Mouse (Mus musculus) T-helper 17 cell (primary cell): ENCODE measurements around the gene Ubxn11.

Experiments
- in situ Hi-C, 2 experiments: fragments of 300-600 bp; cut with MboI, MseI; formaldehyde crosslinking; loops; 1 replicate in 1 of 2; 2 replicates in 1 of 2; pipeline ENCODE4 v1.15.1; 2025; ENCODE audit warnings: high pct_unique_total_duplicates in 2 of 2

The Ubxn11 gene

GRCm38 (mm10) chr4:134090521-134091224 is 11.7 kb upstream of the Ubxn11 start:
- in situ Hi-C loops, result loop anchor here in 1 of 2 experiments (5.0 kb wide), 1 partner anchor 37 kb away; the partner anchor contains the start of gene Sh3bgrl3

GRCm38 (mm10) chr4:134091225-134091529 is 11.2 kb upstream of the Ubxn11 start:
- in situ Hi-C loops, result loop anchor here in 1 of 2 experiments (5.0 kb wide), 1 partner anchor 36 kb away; the partner anchor contains the start of gene Sh3bgrl3

- in situ Hi-C loops, result loop anchor here in 1 of 2 experiments (5.0 kb wide), 1 partner anchor 35 kb away; the partner anchor contains the start of gene Sh3bgrl3
Measured at GRCm38 (mm10) chr4:134092382-134093288, 9.7 kb upstream of the Ubxn11 start.

GRCm38 (mm10) chr4:134094004-134094564 is 8.3 kb upstream of the Ubxn11 start:
- in situ Hi-C loops, result loop anchor here in 1 of 2 experiments (5.0 kb wide), 1 partner anchor 33 kb away; the partner anchor contains the start of gene Sh3bgrl3

- in situ Hi-C loops, result loop anchor here in 1 of 2 experiments (5.0 kb wide), 1 partner anchor 32 kb away; the partner anchor contains the start of gene Sh3bgrl3
Measured at GRCm38 (mm10) chr4:134094923-134095547, 7.3 kb upstream of the Ubxn11 start, which contains the start of gene Cd52. Cd52 (minus strand) TSS chr4:134095082.

- in situ Hi-C loops, result no loop called here
Measured at GRCm38 (mm10) chr4:134096120-134096519, 6.2 kb upstream of the Ubxn11 start.

GRCm38 (mm10) chr4:134097015-134097608 is 5.3 kb upstream of the Ubxn11 start:
- in situ Hi-C loops, result no loop called here

- in situ Hi-C loops, result no loop called here
Measured at GRCm38 (mm10) chr4:134098628-134099027, 3.7 kb upstream of the Ubxn11 start.

GRCm38 (mm10) chr4:134100245-134100644 is 2.1 kb upstream of the Ubxn11 start:
- in situ Hi-C loops, result no loop called here

GRCm38 (mm10) chr4:134102742-134103119 is 361 bp downstream of the Ubxn11 start:
- in situ Hi-C loops, result no loop called here

- in situ Hi-C loops, result no loop called here
Measured at GRCm38 (mm10) chr4:134106105-134106504, 3.7 kb downstream of the Ubxn11 start.

GRCm38 (mm10) chr4:134107730-134108129 is 5.4 kb downstream of the Ubxn11 start:
- in situ Hi-C loops, result no loop called here

GRCm38 (mm10) chr4:134108196-134108595 is 5.8 kb downstream of the Ubxn11 start:
- in situ Hi-C loops, result no loop called here

- in situ Hi-C loops, result no loop called here
Measured at GRCm38 (mm10) chr4:134110653-134111052, 8.3 kb downstream of the Ubxn11 start.

GRCm38 (mm10) chr4:134112403-134112802 is 10.0 kb downstream of the Ubxn11 start:
- in situ Hi-C loops, result no loop called here

GRCm38 (mm10) chr4:134113356-134113994 is 11.1 kb downstream of the Ubxn11 start:
- in situ Hi-C loops, result no loop called here

- in situ Hi-C loops, result no loop called here
Measured at GRCm38 (mm10) chr4:134114038-134114437, 11.7 kb downstream of the Ubxn11 start.

GRCm38 (mm10) chr4:134115215-134116144 is 13.1 kb downstream of the Ubxn11 start:
- in situ Hi-C loops, result no loop called here

- in situ Hi-C loops, result no loop called here
Measured at GRCm38 (mm10) chr4:134116501-134116900, 14.1 kb downstream of the Ubxn11 start.
